Mouse (Mus musculus) limb, embryonic 12.5 days (tissue): Measurements from ENCODE around the gene Ifna1. TPM values are rescaled to one million over a fixed set of nuclear protein-coding genes. Genes with fewer than 3 reads are reported as not detected.
A peak's percentile ranks its signal among the peaks of the same experiment; 100 is the strongest.

ENCODE experiments used
- ATAC-seq: fragments of 200-750 bp; cut with Nextera tagmentation; 2 replicates; pipeline ENCODE4 v1.8.0; 2017; ENCODE audit warnings: low read depth, moderate TSS enrichment; ENCODE audit not compliant: insufficient number of reproducible peaks, insufficient read depth, low FRiP score, low TSS enrichment
- H3K27ac ChIP-seq: fragments of 300-500 bp; sonication (generic); 2 replicates; pipeline ENCODE4 v1.5.1; 2016; ENCODE audit warnings: mild to moderate bottlenecking, moderate library complexity
- H3K27me3 ChIP-seq: fragments of 300-500 bp; sonication (generic); 2 replicates; pipeline ENCODE4 v1.6.1; 2016; ENCODE audit warnings: mild to moderate bottlenecking, moderate library complexity
- H3K36me3 ChIP-seq: fragments of 300-500 bp; sonication (generic); 2 replicates; pipeline ENCODE4 v1.6.1; 2016; ENCODE audit warnings: mild to moderate bottlenecking, moderate library complexity
- H3K4me1 ChIP-seq: fragments of 300-500 bp; sonication (generic); replicated peaks from 2 replicates; pipeline ENCODE4 v1.6.1; 2016
- H3K4me2 ChIP-seq: fragments of 300-500 bp; sonication (generic); 2 replicates; pipeline ENCODE4 v1.6.1; 2016; ENCODE audit warnings: mild to moderate bottlenecking, moderate library complexity
- H3K4me3 ChIP-seq: fragments of 300-500 bp; sonication (generic); replicated peaks from 2 replicates; pipeline ENCODE4 v1.5.1; 2016; ENCODE audit warnings: mild to moderate bottlenecking
- H3K9ac ChIP-seq: fragments of 300-500 bp; sonication (generic); replicated peaks from 2 replicates; pipeline ENCODE4 v1.6.1; 2016; ENCODE audit warnings: mild to moderate bottlenecking, moderate library complexity
- H3K9me3 ChIP-seq: fragments of 300-500 bp; sonication (generic); 2 replicates; pipeline ENCODE4 v1.6.1; 2016; ENCODE audit warnings: mild to moderate bottlenecking, moderate library complexity
- WGBS: fragments of 180-500 bp; shearing (Covaris S2); methylation state at CpG from one replicate; pipeline ENCODE4 v1.1.7; 2016; 5-methylcytosine and 5-hydroxymethylcytosine counted together
- polyA plus RNA-seq: library from polyadenylated mRNA; unstranded; fragments of >200 nt; fragmentation: Nextera tagmentation; extraction: Ambion mirVana; gene quantifications from 2 replicates; pipeline ENCODE4 v1.2.1, GENCODE M21; 2016

Ifna1 gene
- polyA plus RNA-seq, 1 experiment from 2014 or later, result not detected

DNA sequence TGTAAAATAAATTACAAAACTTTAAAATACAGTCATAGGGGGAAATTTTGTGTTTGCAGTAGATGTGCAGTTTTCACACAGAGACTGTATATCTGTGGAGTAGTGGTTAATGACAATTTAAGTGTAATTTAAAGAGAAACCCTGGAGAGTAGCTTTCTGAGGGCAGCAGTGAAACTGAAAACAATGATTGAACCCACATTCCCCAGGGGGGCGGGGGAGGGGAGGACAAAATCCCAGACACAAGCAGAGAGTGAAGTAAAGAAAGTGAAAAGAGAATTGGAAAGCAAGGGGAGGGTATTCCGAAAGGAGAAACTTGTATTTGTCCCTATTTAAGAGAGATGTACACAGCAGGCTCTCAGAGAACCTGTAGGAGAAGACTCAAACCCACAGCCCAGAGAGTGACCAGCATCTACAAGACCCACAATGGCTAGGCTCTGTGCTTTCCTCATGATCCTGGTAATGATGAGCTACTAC, 8.4 kb upstream of the Ifna1 start, which contains the start of gene Ifna4:
Gene Ifna4, plus strand, starts transcription at position 424 of the 474 bp plus-strand sequence.
- Histone ChIP-seq H3K4me3 (no peak within 1 kb of the TSS), H3K27me3 (no peaks in the 10 kb centered on the region), H3K27ac (no peak within 1 kb of the TSS), H3K4me2 (no peak within 1 kb of the TSS), H3K4me1 (no peaks in the 10 kb centered on the region), H3K9ac (no peak within 1 kb of the TSS), H3K9me3 (no peaks in the 10 kb centered on the region), H3K36me3 (no peaks in the 10 kb centered on the region)
- no peak for ATAC-seq
- 55% methylated on average over 2 of the region's 2 CpGs for WGBS

DNA sequence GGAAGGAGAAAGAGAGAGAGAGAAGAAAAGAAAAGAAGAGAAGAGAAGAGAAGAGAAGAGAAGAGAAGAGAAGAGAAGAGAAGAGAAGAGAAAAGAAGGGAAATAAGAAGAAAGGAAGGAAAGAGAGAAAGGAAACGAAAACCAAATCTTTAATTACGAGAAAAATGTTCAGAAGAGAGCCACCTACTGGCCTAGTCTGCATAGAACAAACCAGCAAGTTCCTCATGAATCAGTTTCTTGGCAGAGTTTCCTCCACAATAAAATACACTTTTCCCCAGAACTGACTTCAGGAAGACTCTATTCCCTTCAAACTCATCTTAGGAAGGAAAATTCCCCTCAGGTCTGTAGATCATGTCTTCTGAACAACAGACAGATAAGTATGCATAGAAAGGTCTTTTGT, 4.6 kb upstream of the Ifna1 start:
- WGBS, result 59% methylated on average over 2 of the region's 2 CpGs
- no peak for ATAC-seq

DNA sequence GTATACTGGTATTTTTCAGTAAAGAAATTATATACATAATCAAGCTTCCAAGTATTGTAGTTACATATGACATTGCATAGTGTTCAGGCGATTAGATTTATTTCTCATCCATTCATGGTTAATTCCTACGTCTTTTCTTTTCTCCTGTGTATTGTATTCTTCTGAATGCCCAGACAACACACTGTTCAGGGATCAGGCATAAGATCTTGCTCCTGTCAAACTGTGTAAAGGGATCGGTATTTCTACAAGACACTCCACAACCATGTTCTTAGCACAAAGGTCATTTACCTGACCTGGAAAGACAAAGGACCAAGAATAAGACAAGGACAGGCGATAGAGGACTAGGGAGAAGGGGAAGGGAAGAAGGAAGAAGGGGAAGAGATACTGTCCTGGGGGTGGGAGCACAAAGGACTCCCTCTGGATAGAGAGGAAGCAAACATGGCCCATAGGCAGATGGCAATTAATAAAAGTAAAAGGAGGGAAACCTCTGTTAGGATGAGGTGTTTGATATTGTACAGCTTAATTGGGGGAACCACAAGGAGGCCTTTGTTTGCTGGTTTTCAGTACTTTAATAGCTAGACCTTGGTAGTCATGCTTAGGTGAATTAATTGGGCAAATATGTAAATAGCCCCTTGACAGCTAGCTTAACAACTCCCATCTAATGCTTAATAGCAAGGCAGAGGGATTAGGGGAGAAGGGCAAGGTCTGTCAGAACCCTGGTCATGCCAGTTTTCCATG, 1.3 kb downstream of the Ifna1 start:
- Histone ChIP-seq H3K9ac (no peak overlapping the region), H3K9me3 (no peaks in the 10 kb centered on the region), H3K36me3 (no peaks in the 10 kb centered on the region), H3K4me2 (no peak overlapping the region), H3K27me3 (no peaks in the 10 kb centered on the region), H3K4me1 (no peaks in the 10 kb centered on the region), H3K27ac (no peak overlapping the region), H3K4me3 (no peak overlapping the region)
- no peak for ATAC-seq
- 80% methylated on average over 4 of the region's 4 CpGs for WGBS

More for the DNA sequence above, 4.6 kb upstream of the Ifna1 start:
- H3K4me3 ChIP-seq, result no peak overlapping the region
- H3K9ac ChIP-seq, result no peak overlapping the region
- no peak overlapping the region for H3K27ac ChIP-seq
- no peaks in the 10 kb centered on the region for H3K27me3 ChIP-seq
- H3K36me3 ChIP-seq, result no peaks in the 10 kb centered on the region
- no peaks in the 10 kb centered on the region for H3K4me1 ChIP-seq
- H3K4me2 ChIP-seq, result no peak overlapping the region
- no peaks in the 10 kb centered on the region for H3K9me3 ChIP-seq

DNA sequence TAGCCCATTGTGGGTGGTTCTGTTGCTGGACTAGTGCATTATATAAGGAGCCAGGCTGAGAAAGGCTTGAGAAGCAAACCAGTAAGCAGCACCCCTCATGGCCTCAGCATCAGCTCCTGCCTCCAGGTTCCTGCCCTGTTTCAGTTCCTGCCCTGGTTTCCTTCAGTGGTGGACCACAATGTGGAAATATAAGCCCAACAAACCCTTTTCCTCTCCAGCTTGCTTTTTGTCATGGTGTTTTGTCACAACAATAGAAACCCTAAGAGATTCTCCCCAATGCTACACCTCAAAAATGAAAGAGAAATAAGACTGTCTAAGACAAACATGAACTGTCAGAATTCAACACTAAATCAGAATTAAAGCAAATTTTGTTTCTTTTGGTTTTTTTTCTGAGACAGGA, 9.3 kb downstream of the Ifna1 start:
- peaks cover 13% of the 10 kb centered on the region for H3K27me3 ChIP-seq
- peaks cover 6% of the 10 kb centered on the region; the same call in 1 of the 2 replicates for H3K4me1 ChIP-seq
- H3K4me3 ChIP-seq, result no peak overlapping the region
- no peaks in the 10 kb centered on the region for H3K36me3 ChIP-seq
- H3K4me2 ChIP-seq, result no peak overlapping the region
- no peak overlapping the region for H3K9ac ChIP-seq
- no peak for ATAC-seq
- H3K9me3 ChIP-seq, result no peaks in the 10 kb centered on the region
- H3K27ac ChIP-seq, result no peak overlapping the region

DNA sequence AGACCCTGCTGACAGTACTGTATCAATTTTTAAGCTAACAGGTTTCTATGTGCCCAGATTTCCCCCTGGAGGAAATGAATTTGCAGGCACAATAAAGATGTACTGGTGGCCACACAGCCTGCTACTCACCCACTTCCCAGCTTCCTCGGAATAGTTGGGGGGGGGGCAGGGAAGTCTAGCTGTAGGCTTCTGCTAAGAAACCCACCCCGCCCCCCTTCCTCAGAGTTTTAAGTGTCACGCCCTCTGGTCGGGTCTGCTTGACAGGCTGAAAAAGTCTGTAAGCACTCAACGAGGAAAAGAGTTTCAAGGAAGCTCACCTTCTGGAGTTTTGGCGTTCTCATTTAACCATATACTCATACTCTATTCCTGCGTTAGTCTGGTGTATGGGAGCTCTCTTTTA, 13.4 kb downstream of the Ifna1 start:
- no peaks in the 10 kb centered on the region for H3K36me3 ChIP-seq
- no peaks in the 10 kb centered on the region for H3K9me3 ChIP-seq
- H3K4me2 ChIP-seq, result no peak overlapping the region
- WGBS, result 10% methylated on average over 7 of the region's 7 CpGs
- peaks cover 13% of the 10 kb centered on the region; the same call in 1 of the 2 replicates for H3K4me1 ChIP-seq
- H3K27me3 ChIP-seq, result peaks cover 26% of the 10 kb centered on the region
- H3K9ac ChIP-seq, result no peak overlapping the region
- H3K4me3 ChIP-seq, result no peak overlapping the region
- H3K27ac ChIP-seq, result no peak overlapping the region
- no peak; the same call in 1 of the 2 replicates for ATAC-seq

DNA sequence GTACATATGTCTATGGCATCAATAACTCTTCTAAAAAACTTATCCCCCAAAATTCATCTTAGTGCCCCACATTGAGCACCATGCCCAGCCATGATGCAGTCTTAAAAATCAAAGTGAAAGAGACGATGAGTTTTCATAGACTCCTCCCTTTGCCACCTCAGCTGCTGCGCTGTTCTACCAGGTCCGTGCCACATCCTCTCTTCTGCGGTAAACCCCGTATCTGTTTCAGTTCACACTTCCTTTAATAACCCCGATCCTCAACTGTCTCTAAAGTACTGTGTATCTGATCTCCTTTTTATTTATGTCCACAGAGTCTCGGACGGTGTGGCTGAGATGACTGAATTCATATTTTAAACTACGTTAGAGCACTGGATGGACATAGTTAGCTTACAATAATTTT, 14.7 kb downstream of the Ifna1 start:
- H3K36me3 ChIP-seq, result no peaks in the 10 kb centered on the region
- H3K27me3 ChIP-seq, result peaks cover 26% of the 10 kb centered on the region
- WGBS, result 63% methylated on average over 9 of the region's 9 CpGs
- ATAC-seq, result no peak
- peaks cover 15% of the 10 kb centered on the region; the same call in 1 of the 2 replicates for H3K4me1 ChIP-seq
- no peak overlapping the region for H3K9ac ChIP-seq
- no peak overlapping the region for H3K4me3 ChIP-seq
- no peak overlapping the region for H3K27ac ChIP-seq
- no peak overlapping the region for H3K4me2 ChIP-seq
- H3K9me3 ChIP-seq, result no peaks in the 10 kb centered on the region

DNA sequence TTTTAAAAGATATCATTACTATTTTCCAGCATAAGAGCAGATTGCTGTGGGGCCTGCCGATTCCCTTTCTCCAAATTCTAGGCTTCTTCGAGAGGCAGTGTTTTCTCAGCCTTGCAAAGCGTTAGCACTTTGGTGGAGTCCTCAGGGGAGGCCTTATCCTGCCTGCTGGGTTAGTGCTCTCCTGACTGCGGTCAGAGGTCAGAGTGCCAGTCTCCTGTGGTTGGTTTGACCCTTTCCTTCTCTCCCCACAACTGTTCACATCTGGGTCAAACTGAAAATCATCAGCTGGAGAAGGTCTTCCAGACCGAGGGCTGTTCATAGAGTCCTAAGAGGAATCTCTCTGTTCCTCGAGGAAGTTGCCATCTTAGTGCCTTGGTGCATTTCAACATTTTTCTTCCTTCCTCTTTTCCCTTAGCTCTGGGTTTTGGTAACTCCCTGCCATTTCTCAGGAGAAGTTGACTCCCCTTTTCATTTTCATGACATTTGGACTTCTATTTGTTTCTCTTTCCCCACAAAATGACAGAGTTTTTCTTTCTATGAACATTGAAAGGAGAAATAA, 15.2 kb downstream of the Ifna1 start:
- no peak overlapping the region for H3K9ac ChIP-seq
- H3K4me2 ChIP-seq, result no peak overlapping the region
- H3K4me3 ChIP-seq, result no peak overlapping the region
- H3K9me3 ChIP-seq, result no peaks in the 10 kb centered on the region
- no peaks in the 10 kb centered on the region for H3K36me3 ChIP-seq
- no peak for ATAC-seq
- no peak overlapping the region for H3K27ac ChIP-seq
- 49% methylated on average over 6 of the region's 6 CpGs for WGBS
- peaks cover 15% of the 10 kb centered on the region; the same call in 1 of the 2 replicates for H3K4me1 ChIP-seq
- peaks cover 26% of the 10 kb centered on the region for H3K27me3 ChIP-seq

DNA sequence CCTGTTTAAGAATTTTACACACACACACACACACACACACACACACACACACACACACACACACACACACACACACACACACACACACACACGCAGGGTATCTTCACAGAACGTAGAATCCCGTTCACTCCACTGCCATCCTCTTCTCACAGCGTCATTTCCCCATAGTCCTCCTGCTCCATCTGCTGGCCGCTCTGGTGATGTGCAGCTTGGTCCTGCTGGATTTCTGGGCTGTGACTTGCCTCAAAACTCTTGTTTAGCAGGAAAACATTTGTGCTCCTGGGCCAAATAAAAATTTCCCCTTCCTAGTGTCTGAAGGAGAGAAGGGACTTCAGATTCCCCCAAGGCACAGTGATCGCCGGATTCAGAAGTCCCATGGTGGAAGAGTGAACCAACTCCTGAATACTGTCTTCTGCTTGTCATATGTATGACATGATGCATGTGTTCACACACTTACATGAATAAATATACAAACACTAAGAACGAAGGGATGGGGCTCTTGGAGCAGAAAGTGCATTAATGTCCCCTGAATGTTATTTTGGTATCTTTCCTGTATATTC, 17.6 kb downstream of the Ifna1 start:
- Histone ChIP-seq H3K9me3 (no peaks in the 10 kb centered on the region), H3K27ac (no peak overlapping the region), H3K4me3 (peak overlapping the region; percentile 50), H3K36me3 (no peaks in the 10 kb centered on the region), H3K27me3 (peaks cover 27% of the 10 kb centered on the region), H3K4me1 (peaks cover 15% of the 10 kb centered on the region; the same call in 1 of the 2 replicates), H3K4me2 (peak overlapping the region; percentile 87), H3K9ac (peak overlapping the region; percentile 51; the same call in 1 of the 2 replicates)
- ATAC-seq, result no peak
- under 1% methylated on average over 8 of the region's 8 CpGs for WGBS

DNA sequence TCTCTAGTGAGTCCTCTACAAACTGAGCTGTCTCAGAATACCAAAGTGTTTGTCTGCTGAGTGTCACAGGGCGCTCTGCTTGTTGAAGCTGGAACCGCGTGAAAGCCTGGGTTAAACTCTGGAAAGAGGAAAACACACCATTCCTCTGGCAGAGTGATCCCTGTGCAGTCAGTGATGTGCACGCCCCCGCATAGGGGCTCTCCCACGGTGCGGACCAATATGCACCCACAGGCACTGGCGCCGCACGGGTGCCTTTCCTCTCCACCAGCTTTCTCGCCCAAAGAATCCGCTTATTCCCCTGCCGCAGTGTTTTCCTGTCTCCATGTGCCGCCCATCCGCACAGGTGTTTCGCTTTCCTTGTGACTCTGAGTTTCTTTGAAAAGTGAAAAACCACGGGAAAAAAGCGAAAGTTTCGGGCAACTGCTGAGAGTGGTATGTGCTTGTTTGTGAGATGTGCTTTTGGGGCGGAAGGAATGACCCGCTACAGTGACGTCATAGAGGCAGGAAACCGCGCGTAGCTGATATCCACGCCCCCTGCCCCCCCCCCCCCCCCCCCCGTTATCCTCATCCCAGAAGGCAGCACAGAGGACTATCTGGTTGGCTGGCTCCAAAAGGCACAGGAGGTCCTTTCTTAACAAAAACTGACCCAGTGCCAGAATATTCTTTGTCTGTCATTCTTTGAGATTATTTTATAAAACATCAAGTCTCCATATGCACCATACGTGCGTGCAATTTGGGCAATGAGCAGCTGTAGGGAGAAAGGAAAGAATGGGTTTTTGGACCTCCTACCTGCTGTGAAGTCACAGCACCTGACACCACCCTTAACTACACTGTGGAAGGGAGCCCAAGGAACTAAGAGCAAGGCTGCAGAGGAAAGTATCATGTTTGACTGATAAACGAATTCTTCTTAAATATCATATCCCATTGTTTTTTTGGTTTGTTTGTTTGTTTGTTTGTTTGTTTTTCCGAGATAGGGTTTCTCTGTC, 18.3 kb downstream of the Ifna1 start:
- H3K4me2 ChIP-seq, result peak overlapping the region; percentile 87
- 10% methylated on average over 30 of the region's 31 CpGs for WGBS
- peak overlapping the region; percentile 50 for H3K4me3 ChIP-seq
- peaks cover 12% of the 10 kb centered on the region; the same call in 1 of the 2 replicates for H3K4me1 ChIP-seq
- no peaks in the 10 kb centered on the region for H3K9me3 ChIP-seq
- H3K27me3 ChIP-seq, result peaks cover 19% of the 10 kb centered on the region
- no peak overlapping the region for H3K27ac ChIP-seq
- ATAC-seq, result peak; percentile 58; the same call in 1 of the 2 replicates
- no peaks in the 10 kb centered on the region for H3K36me3 ChIP-seq
- H3K9ac ChIP-seq, result peak overlapping the region; percentile 51; the same call in 1 of the 2 replicates

DNA sequence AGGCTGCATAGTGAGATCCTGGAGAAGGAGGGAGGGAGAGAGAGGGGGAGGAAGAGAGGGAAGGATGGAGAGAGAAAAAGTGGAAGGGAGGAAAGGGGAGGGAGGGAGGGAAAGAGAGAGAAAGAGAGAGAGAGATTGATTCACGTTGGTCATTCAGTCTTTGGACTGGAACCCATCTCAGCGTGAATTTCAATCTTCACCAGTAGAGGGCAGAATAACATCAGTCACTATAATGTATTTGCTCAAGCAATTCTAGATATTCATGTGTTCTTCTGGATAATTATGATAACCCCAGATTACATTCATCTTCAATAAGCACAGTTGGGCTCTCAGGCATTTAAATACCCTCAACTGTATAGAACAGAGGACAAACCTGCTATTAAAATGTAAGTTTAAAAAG, 22.8 kb downstream of the Ifna1 start:
- WGBS, result 0% methylated on average over 2 of the region's 2 CpGs
- 0 out of 2 replicates have a peak, but pooled peaks cover 3% of the 10 kb centered on the region for H3K27me3 ChIP-seq
- no peak overlapping the region for H3K27ac ChIP-seq
- H3K4me1 ChIP-seq, result peaks cover 8% of the 10 kb centered on the region; the same call in 1 of the 2 replicates
- H3K9ac ChIP-seq, result no peak overlapping the region
- H3K4me2 ChIP-seq, result no peak overlapping the region
- ATAC-seq, result no peak
- H3K4me3 ChIP-seq, result no peak overlapping the region
- H3K9me3 ChIP-seq, result no peaks in the 10 kb centered on the region
- no peaks in the 10 kb centered on the region for H3K36me3 ChIP-seq
